Mouse (Mus musculus): Measurements from ENCODE around the gene Usp15. TPM values are rescaled to one million over a fixed set of nuclear protein-coding genes. Genes with fewer than 3 reads are reported as not detected.
A peak's percentile ranks its signal among the peaks of the same experiment; 100 is the strongest.

Gene Usp15
- polyA plus RNA-seq, 1 experiment: 175 TPM

DNA sequence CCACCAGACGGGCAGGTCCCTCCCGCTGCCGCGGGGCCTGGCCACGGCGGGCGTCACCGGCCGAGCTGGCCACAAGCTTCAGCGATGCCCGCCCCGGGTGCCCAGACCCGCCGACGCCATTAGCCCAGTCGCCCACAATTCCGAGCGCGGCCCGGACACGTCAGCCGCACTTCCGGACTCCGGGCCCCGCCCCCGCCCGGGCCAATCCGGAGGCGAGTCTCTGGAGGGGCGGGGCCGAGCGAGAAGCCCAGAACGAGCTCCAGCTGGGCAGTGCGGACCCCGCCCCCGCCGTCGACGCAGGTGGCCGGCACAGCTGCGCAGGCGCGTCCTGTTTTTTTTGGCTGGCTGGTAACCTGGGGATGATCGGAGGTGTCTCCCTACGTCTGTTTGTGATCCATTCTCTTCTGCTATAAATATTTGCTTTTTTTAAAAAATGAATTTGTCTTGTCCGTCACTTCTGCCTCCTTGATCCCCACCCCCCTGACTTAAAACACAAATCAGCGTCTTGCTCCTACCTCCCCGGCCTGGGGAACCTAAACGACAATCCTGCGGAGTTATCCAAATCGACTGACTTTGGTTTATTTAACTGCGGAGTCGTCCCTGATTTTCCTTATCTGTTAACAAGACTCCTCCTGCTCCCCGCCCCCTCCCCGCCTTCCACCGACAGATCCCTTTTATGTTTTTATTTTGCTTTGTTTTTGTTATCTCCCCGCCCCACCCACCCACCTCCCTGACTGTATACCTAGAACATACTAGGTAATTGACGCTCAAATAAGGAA is 120.4 kb downstream of the Usp15 start, which contains the start of gene Mon2:
Mon2 (minus strand) TSS at position 261 of the 779 bp plus-strand sequence.
- no peaks in the 10 kb centered on the region for H3K9me3 ChIP-seq (replicated peaks; ENCODE audit: control insufficient read depth, insufficient read depth, low read length, poor library complexity, severe bottlenecking)
- no peaks in the 10 kb centered on the region for H3K27me3 ChIP-seq (ENCODE audit: control insufficient read depth, insufficient read depth, low read length, poor library complexity, severe bottlenecking)
- peak within 1 kb of the TSS; percentile 39; the same call in 1 of the 2 replicates for H3K27ac ChIP-seq (ENCODE audit: insufficient read depth, low read length)
- peak within 1 kb of the TSS; percentile 94 for H3K4me3 ChIP-seq (ENCODE audit: low read depth, low read length)
- H3K4me1 ChIP-seq (ENCODE audit: control insufficient read depth, insufficient read depth, low read length): no peaks in the 10 kb centered on the region
- H3K9ac ChIP-seq (ENCODE audit: low read depth, poor library complexity, severe bottlenecking): peak within 1 kb of the TSS; percentile 89
- TF ChIP-seq EP300 (IDR thresholded peaks at IDR 0.05; ENCODE audit: insufficient read depth, low read depth, low read length) (no peak), POLR2A (IDR thresholded peaks at IDR 0.05; ENCODE audit: insufficient read depth, low read length) (peak; percentile 17)
- H3K36me3 ChIP-seq (ENCODE audit: control insufficient read depth, insufficient read depth, low read length, poor library complexity, severe bottlenecking): no peaks in the 10 kb centered on the region

- Histone ChIP-seq H3K4me3 (ENCODE audit: low read depth, low read length) (peak overlapping the region; percentile 94), H3K27ac (ENCODE audit: insufficient read depth, low read length) (no peak overlapping the region), H3K27me3 (ENCODE audit: control insufficient read depth, insufficient read depth, low read length, poor library complexity, severe bottlenecking) (no peaks in the 10 kb centered on the region), H3K36me3 (ENCODE audit: control insufficient read depth, insufficient read depth, low read length, poor library complexity, severe bottlenecking) (no peaks in the 10 kb centered on the region), H3K9me3 (replicated peaks; ENCODE audit: control insufficient read depth, insufficient read depth, low read length, poor library complexity, severe bottlenecking) (no peaks in the 10 kb centered on the region), H3K9ac (ENCODE audit: low read depth, poor library complexity, severe bottlenecking) (peak overlapping the region; percentile 89), H3K4me1 (ENCODE audit: control insufficient read depth, insufficient read depth, low read length) (no peaks in the 10 kb centered on the region)
- no peak for TF ChIP-seq EP300 (IDR thresholded peaks at IDR 0.05; ENCODE audit: insufficient read depth, low read depth, low read length)
- TF ChIP-seq POLR2A (IDR thresholded peaks at IDR 0.05; ENCODE audit: insufficient read depth, low read length): no peak
- no peak for TF ChIP-seq CTCF (IDR thresholded peaks at IDR 0.05; ENCODE audit: low read depth, low read length)
Observed at GRCm38 (mm10) chr10:123075751-123076242, 121.0 kb downstream of the Usp15 start.

- TF ChIP-seq POLR2A (IDR thresholded peaks at IDR 0.05; ENCODE audit: insufficient read depth, low read length) (no peak), EP300 (IDR thresholded peaks at IDR 0.05; ENCODE audit: insufficient read depth, low read depth, low read length) (no peak), CTCF (IDR thresholded peaks at IDR 0.05; ENCODE audit: low read depth, low read length) (no peak)
- Histone ChIP-seq H3K4me1 (ENCODE audit: control insufficient read depth, insufficient read depth, low read length) (no peaks in the 10 kb centered on the region), H3K36me3 (ENCODE audit: control insufficient read depth, insufficient read depth, low read length, poor library complexity, severe bottlenecking) (no peaks in the 10 kb centered on the region; the same call in 1 of the 2 replicates), H3K9ac (ENCODE audit: low read depth, poor library complexity, severe bottlenecking) (no peak overlapping the region), H3K4me3 (ENCODE audit: low read depth, low read length) (no peak overlapping the region), H3K27me3 (ENCODE audit: control insufficient read depth, insufficient read depth, low read length, poor library complexity, severe bottlenecking) (no peaks in the 10 kb centered on the region), H3K27ac (ENCODE audit: insufficient read depth, low read length) (no peak overlapping the region), H3K9me3 (replicated peaks; ENCODE audit: control insufficient read depth, insufficient read depth, low read length, poor library complexity, severe bottlenecking) (peaks cover 14% of the 10 kb centered on the region)
Observed at GRCm38 (mm10) chr10:123071997-123072396, 124.8 kb downstream of the Usp15 start.

DNA sequence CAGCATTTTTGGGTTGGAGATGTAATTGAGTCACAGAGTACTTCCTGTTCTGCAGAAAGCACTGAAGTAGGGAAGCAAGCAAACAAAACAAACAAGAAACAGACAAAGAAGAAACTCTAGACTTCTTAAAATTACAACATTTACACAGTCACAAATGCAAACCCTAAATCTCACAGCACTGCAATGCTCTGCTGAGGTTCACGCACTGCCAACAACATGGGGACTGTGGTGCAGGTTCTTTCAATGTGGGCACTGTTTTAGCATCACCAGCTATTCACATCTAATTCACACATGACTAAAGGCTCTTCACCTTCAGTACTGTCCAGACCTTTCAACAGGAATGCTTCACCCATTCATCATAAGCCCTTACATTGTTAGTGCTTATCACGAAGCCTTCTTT is 133.8 kb downstream of the Usp15 start:
- Histone ChIP-seq H3K9ac (ENCODE audit: low read depth, poor library complexity, severe bottlenecking) (no peak overlapping the region), H3K4me1 (ENCODE audit: control insufficient read depth, insufficient read depth, low read length) (no peaks in the 10 kb centered on the region), H3K9me3 (replicated peaks; ENCODE audit: control insufficient read depth, insufficient read depth, low read length, poor library complexity, severe bottlenecking) (peaks cover 2% of the 10 kb centered on the region; the same call in 1 of the 2 replicates), H3K4me3 (ENCODE audit: low read depth, low read length) (no peak overlapping the region), H3K27ac (ENCODE audit: insufficient read depth, low read length) (no peak overlapping the region), H3K27me3 (ENCODE audit: control insufficient read depth, insufficient read depth, low read length, poor library complexity, severe bottlenecking) (no peaks in the 10 kb centered on the region), H3K36me3 (ENCODE audit: control insufficient read depth, insufficient read depth, low read length, poor library complexity, severe bottlenecking) (no peaks in the 10 kb centered on the region)
- TF ChIP-seq POLR2A (IDR thresholded peaks at IDR 0.05; ENCODE audit: insufficient read depth, low read length) (no peak), CTCF (IDR thresholded peaks at IDR 0.05; ENCODE audit: low read depth, low read length) (no peak), EP300 (IDR thresholded peaks at IDR 0.05; ENCODE audit: insufficient read depth, low read depth, low read length) (no peak)

DNA sequence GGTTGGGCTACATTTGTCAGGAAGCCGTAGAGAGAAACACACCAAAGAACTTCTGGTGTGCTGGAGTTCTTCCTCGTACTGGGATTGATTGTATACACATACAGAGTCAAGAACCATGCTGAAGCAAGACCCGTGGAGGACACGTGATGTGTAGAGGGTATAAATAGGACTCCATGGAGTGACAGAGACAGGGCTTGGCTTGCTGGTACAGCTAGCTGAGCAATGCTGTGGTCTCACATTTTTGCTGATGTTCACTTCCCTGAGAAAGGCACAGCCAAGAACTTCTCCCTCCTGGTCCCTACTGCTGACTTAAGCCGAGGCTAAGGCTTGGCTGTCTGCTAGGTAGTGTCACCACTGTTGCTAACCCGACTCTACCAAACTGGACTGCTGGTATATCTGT is 136.0 kb downstream of the Usp15 start:
- H3K9me3 ChIP-seq (replicated peaks; ENCODE audit: control insufficient read depth, insufficient read depth, low read length, poor library complexity, severe bottlenecking): no peaks in the 10 kb centered on the region
- H3K4me3 ChIP-seq (ENCODE audit: low read depth, low read length): no peak overlapping the region
- no peak for TF ChIP-seq EP300 (IDR thresholded peaks at IDR 0.05; ENCODE audit: insufficient read depth, low read depth, low read length)
- no peak for TF ChIP-seq POLR2A (IDR thresholded peaks at IDR 0.05; ENCODE audit: insufficient read depth, low read length)
- TF ChIP-seq CTCF (IDR thresholded peaks at IDR 0.05; ENCODE audit: low read depth, low read length): no peak
- H3K9ac ChIP-seq (ENCODE audit: low read depth, poor library complexity, severe bottlenecking): no peak overlapping the region
- no peaks in the 10 kb centered on the region for H3K4me1 ChIP-seq (ENCODE audit: control insufficient read depth, insufficient read depth, low read length)
- H3K36me3 ChIP-seq (ENCODE audit: control insufficient read depth, insufficient read depth, low read length, poor library complexity, severe bottlenecking): no peaks in the 10 kb centered on the region
- no peak overlapping the region for H3K27ac ChIP-seq (ENCODE audit: insufficient read depth, low read length)
- H3K27me3 ChIP-seq (ENCODE audit: control insufficient read depth, insufficient read depth, low read length, poor library complexity, severe bottlenecking): no peaks in the 10 kb centered on the region

DNA sequence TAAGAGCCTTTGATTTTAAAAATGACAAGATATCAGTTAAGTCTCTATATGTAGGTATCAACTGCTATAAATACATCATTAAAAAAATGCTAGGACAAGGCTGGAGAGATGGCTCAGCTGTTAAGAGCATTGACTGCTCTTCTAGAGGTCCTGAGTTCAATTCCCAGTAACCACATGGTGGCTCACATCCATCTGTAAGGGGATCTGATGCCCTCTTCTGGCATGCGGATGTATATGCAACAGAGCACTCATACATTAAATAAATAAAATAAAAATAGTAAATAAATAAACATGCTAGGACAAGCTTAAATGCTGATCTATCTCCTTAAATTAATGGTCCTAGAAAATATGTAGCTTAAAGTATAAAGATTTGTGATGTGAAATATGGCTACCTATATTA is 139.7 kb downstream of the Usp15 start:
- no peak overlapping the region for H3K4me3 ChIP-seq (ENCODE audit: low read depth, low read length)
- no peaks in the 10 kb centered on the region for H3K36me3 ChIP-seq (ENCODE audit: control insufficient read depth, insufficient read depth, low read length, poor library complexity, severe bottlenecking)
- TF ChIP-seq POLR2A (IDR thresholded peaks at IDR 0.05; ENCODE audit: insufficient read depth, low read length): no peak
- no peak for TF ChIP-seq CTCF (IDR thresholded peaks at IDR 0.05; ENCODE audit: low read depth, low read length)
- no peak for TF ChIP-seq EP300 (IDR thresholded peaks at IDR 0.05; ENCODE audit: insufficient read depth, low read depth, low read length)
- H3K9ac ChIP-seq (ENCODE audit: low read depth, poor library complexity, severe bottlenecking): no peak overlapping the region
- no peaks in the 10 kb centered on the region for H3K4me1 ChIP-seq (ENCODE audit: control insufficient read depth, insufficient read depth, low read length)
- no peaks in the 10 kb centered on the region for H3K9me3 ChIP-seq (replicated peaks; ENCODE audit: control insufficient read depth, insufficient read depth, low read length, poor library complexity, severe bottlenecking)
- no peak overlapping the region for H3K27ac ChIP-seq (ENCODE audit: insufficient read depth, low read length)
- H3K27me3 ChIP-seq (ENCODE audit: control insufficient read depth, insufficient read depth, low read length, poor library complexity, severe bottlenecking): no peaks in the 10 kb centered on the region

Data from ES-Bruce4 (cell line).